Mouse (Mus musculus) lung, embryonic 16.5 days (tissue): ENCODE measurements around the gene Padi6. TPM values are rescaled to one million over a fixed set of nuclear protein-coding genes. Genes with fewer than 3 reads are reported as not detected.

Experiments
- ATAC-seq: fragments of 200-750 bp; cut with Nextera tagmentation; 2 replicates; pipeline ENCODE4 v1.8.0; 2017; ENCODE audit warnings: low read depth, mild to moderate bottlenecking, moderate library complexity
- H3K27ac ChIP-seq: fragments of 300-500 bp; sonication (generic); 2 replicates; pipeline ENCODE4 v1.5.1; 2014; ENCODE audit warnings: mild to moderate bottlenecking, control low read depth, low read length
- H3K27me3 ChIP-seq: fragments of 300-500 bp; sonication (generic); 2 replicates; pipeline ENCODE4 v1.6.1; 2014; ENCODE audit warnings: low read depth, low read length, mixed read lengths; ENCODE audit not compliant: control insufficient read depth, insufficient read depth
- H3K36me3 ChIP-seq: fragments of 300-500 bp; sonication (generic); 2 replicates; pipeline ENCODE4 v1.6.1; 2014; ENCODE audit warnings: low read length; ENCODE audit not compliant: control insufficient read depth, insufficient read depth
- H3K4me1 ChIP-seq: fragments of 300-500 bp; sonication (generic); replicated peaks from 2 replicates; pipeline ENCODE4 v1.6.1; 2014; ENCODE audit warnings: low read length, mixed read lengths; ENCODE audit not compliant: control insufficient read depth, insufficient read depth
- H3K4me2 ChIP-seq: fragments of 300-500 bp; sonication (generic); 2 replicates; pipeline ENCODE4 v1.6.1; 2014; ENCODE audit warnings: low read depth, low read length, control low read depth
- H3K4me3 ChIP-seq: fragments of 300-500 bp; sonication (generic); 2 replicates; pipeline ENCODE4 v1.5.1; 2014; ENCODE audit warnings: mild to moderate bottlenecking, low read length, control low read depth
- H3K9ac ChIP-seq: fragments of 300-500 bp; sonication (generic); 2 replicates; pipeline ENCODE4 v1.6.1; 2014; ENCODE audit warnings: low read length, control low read depth
- H3K9me3 ChIP-seq: fragments of 300-500 bp; sonication (generic); 2 replicates; pipeline ENCODE4 v1.6.1; 2016; ENCODE audit warnings: low read length; ENCODE audit not compliant: control insufficient read depth
- WGBS: fragments of 180-500 bp; shearing (Covaris S2); extraction: QIAGEN DNeasy Blood & Tissue Kit; methylation state at CpG from one replicate; pipeline ENCODE4 v1.1.7; 2014; 5-methylcytosine and 5-hydroxymethylcytosine counted together
- polyA plus RNA-seq: library from polyadenylated mRNA; unstranded; fragments of >200 nt; fragmentation: Nextera tagmentation; extraction: Ambion mirVana; gene quantifications from 2 replicates; pipeline ENCODE4 v1.2.1, GENCODE M21; 2015

The Padi6 gene
- polyA plus RNA-seq, result not detected in 2 replicates

- H3K4me1 ChIP-seq, result no peaks in the 10 kb centered on the region
- no peak within 1 kb of the TSS for H3K4me2 ChIP-seq
- H3K27me3 ChIP-seq, result no peaks in the 10 kb centered on the region; the same call in 1 of the 2 replicates
- H3K9me3 ChIP-seq, result no peaks in the 10 kb centered on the region
- ATAC-seq, result no peak
- H3K4me3 ChIP-seq, result no peak within 1 kb of the TSS
- WGBS, result 74% methylated on average over 2 of the region's 2 CpGs
- H3K27ac ChIP-seq, result no peak within 1 kb of the TSS
- no peak within 1 kb of the TSS for H3K9ac ChIP-seq
- H3K36me3 ChIP-seq, result no peaks in the 10 kb centered on the region
Observed at GRCm38 (mm10) chr4:140742543-140742942, at the start of gene Padi6. Gene Padi6 (minus strand): TSS chr4:140742643.

GRCm38 (mm10) chr4:140791071-140791470 is 48.6 kb upstream of the Padi6 start:
- no peak for ATAC-seq
- no peaks in the 10 kb centered on the region for H3K27me3 ChIP-seq
- WGBS, result 79% methylated on average over 16 of the region's 16 CpGs

GRCm38 (mm10) chr4:140789983-140790382 is 47.5 kb upstream of the Padi6 start:
- Histone ChIP-seq H3K4me2 (no peak overlapping the region), H3K4me3 (no peak overlapping the region), H3K27me3 (no peaks in the 10 kb centered on the region), H3K9me3 (no peaks in the 10 kb centered on the region), H3K27ac (no peak overlapping the region), H3K36me3 (no peaks in the 10 kb centered on the region), H3K9ac (no peak overlapping the region), H3K4me1 (no peaks in the 10 kb centered on the region)
- ATAC-seq, result no peak
- 80% methylated on average over 4 of the region's 4 CpGs for WGBS

More at GRCm38 (mm10) chr4:140791071-140791470, 48.6 kb upstream of the Padi6 start:
- Histone ChIP-seq H3K9me3 (no peaks in the 10 kb centered on the region), H3K27ac (no peak overlapping the region), H3K9ac (no peak overlapping the region), H3K4me2 (no peak overlapping the region), H3K4me1 (no peaks in the 10 kb centered on the region), H3K4me3 (no peak overlapping the region), H3K36me3 (no peaks in the 10 kb centered on the region)

GRCm38 (mm10) chr4:140788983-140789382 is 46.5 kb upstream of the Padi6 start:
- 47% methylated on average over 6 of the region's 6 CpGs for WGBS
- no peaks in the 10 kb centered on the region for H3K4me1 ChIP-seq
- H3K4me3 ChIP-seq, result no peak overlapping the region
- H3K27ac ChIP-seq, result no peak overlapping the region
- ATAC-seq, result no peak
- H3K9me3 ChIP-seq, result no peaks in the 10 kb centered on the region
- no peak overlapping the region for H3K9ac ChIP-seq
- H3K27me3 ChIP-seq, result no peaks in the 10 kb centered on the region
- H3K36me3 ChIP-seq, result no peaks in the 10 kb centered on the region
- no peak overlapping the region for H3K4me2 ChIP-seq

DNA sequence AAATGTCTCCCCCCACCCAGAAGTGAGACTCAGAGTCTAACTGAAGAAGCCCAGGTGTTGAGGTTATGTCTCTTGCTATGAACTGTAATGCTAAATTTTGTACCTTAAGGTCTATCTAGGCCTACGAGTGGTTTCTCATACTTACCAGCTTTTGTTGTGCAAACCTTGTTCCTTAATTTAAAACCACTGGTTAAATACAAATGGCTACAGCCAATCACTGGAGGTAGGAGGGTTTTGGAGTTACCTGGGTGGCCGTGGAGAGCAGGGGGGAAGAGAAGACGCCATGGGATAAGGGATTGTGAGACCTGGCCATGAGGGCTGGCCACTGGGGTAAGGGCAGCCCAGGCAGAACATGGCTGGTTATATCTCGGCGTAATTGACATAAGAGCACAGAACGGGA is 45.8 kb upstream of the Padi6 start:
- H3K9me3 ChIP-seq, result no peaks in the 10 kb centered on the region
- WGBS, result 72% methylated on average over 6 of the region's 6 CpGs
- no peaks in the 10 kb centered on the region for H3K36me3 ChIP-seq
- H3K9ac ChIP-seq, result no peak overlapping the region
- H3K4me3 ChIP-seq, result no peak overlapping the region
- H3K4me2 ChIP-seq, result no peak overlapping the region
- H3K27ac ChIP-seq, result no peak overlapping the region
- H3K4me1 ChIP-seq, result no peaks in the 10 kb centered on the region
- no peaks in the 10 kb centered on the region for H3K27me3 ChIP-seq
- ATAC-seq, result no peak

DNA sequence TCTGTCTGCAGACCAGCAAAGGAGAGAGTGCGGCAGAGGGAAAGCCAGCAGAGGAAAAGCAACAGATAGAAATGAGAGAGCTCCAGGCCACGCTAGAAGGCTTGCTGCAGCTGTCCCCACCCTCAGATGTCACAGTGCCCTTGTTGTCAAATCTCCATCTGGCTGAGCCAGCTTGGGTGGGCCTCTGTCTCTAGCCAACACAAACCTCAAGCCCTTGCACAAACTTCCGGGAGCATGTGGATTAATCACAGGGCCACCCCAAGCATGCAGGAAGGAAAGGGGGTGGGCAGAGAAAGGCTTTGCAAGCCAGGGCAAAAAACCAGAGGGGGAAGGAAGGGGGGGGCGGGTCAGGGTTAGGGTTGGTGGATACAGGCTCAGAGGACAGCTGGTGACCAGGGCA is 45.0 kb upstream of the Padi6 start:
- ATAC-seq, result peak; percentile 73
- H3K36me3 ChIP-seq, result no peaks in the 10 kb centered on the region
- WGBS, result 56% methylated on average over 4 of the region's 4 CpGs

DNA sequence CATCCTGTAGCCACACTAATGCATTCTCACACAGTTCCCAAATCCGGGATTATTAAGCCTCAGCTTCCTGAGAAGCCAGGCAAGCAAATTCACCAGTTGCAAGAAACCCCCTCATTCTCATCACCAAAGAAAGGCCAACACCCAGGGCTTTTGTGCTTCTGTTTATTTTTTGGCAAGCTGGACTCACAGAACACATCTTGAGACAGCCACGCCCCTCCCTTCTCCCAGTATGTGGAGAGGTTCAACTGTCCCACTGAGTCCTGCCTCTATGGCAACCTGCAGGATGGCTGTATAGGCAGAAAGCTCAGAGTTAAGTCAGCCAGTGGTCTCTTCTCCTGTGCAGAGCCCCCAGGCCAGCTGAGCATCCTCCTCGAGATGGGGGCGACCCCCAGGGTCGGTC is 42.8 kb upstream of the Padi6 start:
- ATAC-seq, result no peak
- Histone ChIP-seq H3K9ac (no peak overlapping the region), H3K4me1 (peaks cover 4% of the 10 kb centered on the region; the same call in 1 of the 2 replicates), H3K27me3 (no peaks in the 10 kb centered on the region), H3K36me3 (no peaks in the 10 kb centered on the region), H3K27ac (no peak overlapping the region), H3K9me3 (no peaks in the 10 kb centered on the region; the same call in 1 of the 2 replicates), H3K4me2 (no peak overlapping the region), H3K4me3 (no peak overlapping the region)
- 73% methylated on average over 5 of the region's 5 CpGs for WGBS

More for the DNA sequence above, 45.0 kb upstream of the Padi6 start:
- Histone ChIP-seq H3K27me3 (no peaks in the 10 kb centered on the region), H3K9me3 (no peaks in the 10 kb centered on the region), H3K27ac (0 out of 2 replicates have a peak overlapping the region, but pooled peaks have one; percentile 28), H3K4me3 (no peak overlapping the region), H3K4me2 (no peak overlapping the region), H3K4me1 (no peaks in the 10 kb centered on the region), H3K9ac (no peak overlapping the region)

DNA sequence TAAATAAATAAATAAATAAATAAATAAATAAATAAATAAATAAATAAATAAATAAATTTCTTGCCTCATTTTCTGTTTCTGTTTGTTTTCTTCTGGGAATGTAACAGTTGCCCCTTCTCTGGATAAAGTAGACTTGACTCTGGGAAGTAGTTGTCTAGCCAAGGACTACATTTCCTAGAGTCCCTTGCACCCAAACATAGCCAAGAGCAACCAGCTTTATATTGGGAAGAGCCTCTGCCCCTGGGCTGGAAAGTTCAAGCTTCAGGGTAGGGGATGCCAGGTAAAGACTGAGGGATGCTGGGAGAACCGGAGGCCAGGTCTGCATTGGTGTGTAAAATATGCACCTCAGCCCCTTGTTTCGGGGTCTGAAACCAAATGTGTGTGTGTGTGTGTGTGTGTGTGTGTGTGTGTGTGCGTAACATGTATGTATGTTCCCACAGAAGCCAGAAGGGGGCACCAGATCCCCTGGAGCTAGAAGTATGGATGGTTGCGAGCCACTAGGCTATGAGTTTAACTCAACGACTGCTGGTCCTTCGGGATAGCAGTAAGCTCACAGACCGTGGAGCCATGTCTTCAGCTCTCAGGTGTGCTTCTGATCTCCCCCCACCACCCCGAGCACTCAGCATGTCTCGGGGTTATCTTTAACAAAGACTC is 42.0 kb upstream of the Padi6 start:
- H3K36me3 ChIP-seq, result no peaks in the 10 kb centered on the region
- ATAC-seq, result no peak
- no peak overlapping the region for H3K4me3 ChIP-seq
- peaks cover 10% of the 10 kb centered on the region; the same call in 1 of the 2 replicates for H3K4me1 ChIP-seq
- H3K27me3 ChIP-seq, result no peaks in the 10 kb centered on the region
- H3K27ac ChIP-seq, result no peak overlapping the region
- H3K9ac ChIP-seq, result no peak overlapping the region
- 92% methylated on average over 9 of the region's 9 CpGs for WGBS
- H3K4me2 ChIP-seq, result no peak overlapping the region
- no peaks in the 10 kb centered on the region; the same call in 1 of the 2 replicates for H3K9me3 ChIP-seq

DNA sequence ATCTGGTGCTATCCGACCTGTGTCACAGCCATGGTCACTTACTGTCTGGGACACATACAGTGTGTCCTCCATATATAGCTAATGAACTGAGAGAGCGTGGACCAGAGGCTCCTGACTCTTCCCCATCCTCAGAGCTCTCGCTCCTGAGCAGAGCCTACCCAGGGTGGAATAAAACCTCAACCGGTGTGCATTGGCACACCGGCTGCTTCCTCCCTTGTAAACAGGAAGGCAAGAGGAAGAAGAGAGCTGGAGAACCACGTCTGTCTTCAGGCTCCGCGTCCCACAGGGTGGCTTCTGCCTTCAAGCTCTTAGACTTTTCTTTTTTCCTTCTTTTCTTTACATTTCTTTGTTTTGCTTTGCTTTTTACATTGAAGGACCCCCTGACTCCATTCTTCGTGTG is 40.4 kb upstream of the Padi6 start:
- Histone ChIP-seq H3K27me3 (no peaks in the 10 kb centered on the region), H3K36me3 (no peaks in the 10 kb centered on the region), H3K4me2 (no peak overlapping the region), H3K9ac (no peak overlapping the region), H3K9me3 (no peaks in the 10 kb centered on the region; the same call in 1 of the 2 replicates), H3K4me3 (no peak overlapping the region), H3K27ac (no peak overlapping the region), H3K4me1 (peaks cover 10% of the 10 kb centered on the region; the same call in 1 of the 2 replicates)
- WGBS, result 86% methylated on average over 9 of the region's 9 CpGs
- no peak for ATAC-seq
